8 mouse cellular contexts compared by ENCODE assay signal in the genomic region with DNA sequence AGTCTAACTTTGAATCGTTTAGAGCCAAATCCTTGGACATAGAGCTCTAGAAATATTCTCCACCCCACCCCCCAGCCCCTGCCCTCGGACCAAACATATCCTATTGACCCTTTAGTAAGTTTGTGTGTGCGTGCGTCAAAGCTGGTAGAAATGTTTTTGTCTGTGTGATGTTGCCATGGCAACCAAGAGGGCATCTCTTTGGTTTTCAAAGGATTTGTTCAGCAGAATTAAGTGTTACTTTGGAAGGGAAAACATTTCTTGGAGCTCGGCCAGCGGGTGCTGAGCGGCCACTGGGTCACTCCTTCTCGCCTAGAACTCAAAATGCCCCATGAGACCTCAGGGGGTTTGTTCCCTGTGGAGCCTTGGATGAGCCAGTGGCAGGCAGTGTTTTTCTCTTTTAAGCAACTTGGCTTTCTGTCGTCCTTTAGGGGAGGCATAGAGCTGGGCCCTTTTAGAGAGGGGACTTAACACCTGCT.
DNase-seq lines count a peak whose midpoint lies in the region; ATAC-seq lines count a peak whose summit lies in the region.

No protein-coding gene starts in this region.

- intact Hi-C loops in heart, postnatal 36 days (cut with DNase I), result no loop called here

- DNase-seq in gastrocnemius, postnatal 25 days, result peak; percentile 11
- DNase-seq in gastrocnemius, adult 8-10 months (ENCODE audit: low spot score in 2 of 2), result no peak
- peak; percentile 44 to 49 for DNase-seq in cerebellum, adult 18-20 months
- peak; percentile 61 for DNase-seq in forelimb bud, embryonic 11.5 days (ENCODE audit: low read depth, low spot score)
- DNase-seq in lung, postnatal 25 days (ENCODE audit: low spot score), result peak; percentile 83
- no peak for DNase-seq in heart, postnatal 36 days
- no peak for DNase-seq in frontal cortex, postnatal 25 days (ENCODE audit: low spot score in 2 of 2)

- no peak for ATAC-seq in inflammation-experienced regulatory T-cells, adult 6 months

Comparison
In these comparisons a context has a peak if more than half of its experiments do, and no peak if none do; other contexts are left out.
1. DNase-seq: peak in gastrocnemius, postnatal 25 days (single experiment), cerebellum, adult 18-20 months (2 of 2), forelimb bud, embryonic 11.5 days (single experiment) and lung, postnatal 25 days (single experiment); none in gastrocnemius, adult 8-10 months (0 of 2), heart, postnatal 36 days (0 of 2) and frontal cortex, postnatal 25 days (0 of 2).